Mouse (Mus musculus): ENCODE data around the gene Nin.

Gene Nin

DNA sequence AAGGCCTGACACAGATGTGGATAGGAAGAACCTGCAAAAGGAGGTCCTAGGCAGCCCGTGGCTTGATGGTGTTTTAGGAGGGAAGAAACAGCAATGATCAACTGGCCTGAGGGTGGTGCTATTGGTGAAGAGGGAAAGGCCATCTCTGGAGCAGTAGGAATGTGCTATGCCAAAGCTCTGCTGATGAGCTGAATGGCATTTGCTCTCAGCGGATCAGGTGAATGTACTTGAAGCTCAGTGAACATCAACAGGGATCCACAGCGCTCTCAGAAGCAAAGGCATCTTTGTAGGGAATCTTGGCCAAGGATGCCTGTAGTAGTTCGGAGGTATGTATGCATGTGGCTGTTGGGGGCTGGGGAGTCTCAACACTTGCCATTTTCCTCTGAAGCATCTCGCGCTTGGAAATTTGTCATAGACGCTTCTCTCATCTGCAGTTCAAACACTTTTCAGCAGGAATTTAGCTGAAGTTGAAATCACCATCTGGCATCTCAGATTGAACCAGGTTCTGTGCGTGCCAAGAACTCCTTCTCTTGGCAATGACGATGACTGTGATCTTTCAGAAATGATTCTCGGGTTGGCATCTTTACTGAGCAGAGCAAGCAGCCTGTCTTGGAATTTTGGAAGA, 5.3 kb upstream of the Nin start:
- peak; percentile 19 for DNase-seq

- no peak for DNase-seq
Observed at GRCm38 (mm10) chr12:70117146-70117545, 3.6 kb upstream of the Nin start.

- no peak for DNase-seq
Observed at GRCm38 (mm10) chr12:70112090-70112383, 1.5 kb downstream of the Nin start.

DNA sequence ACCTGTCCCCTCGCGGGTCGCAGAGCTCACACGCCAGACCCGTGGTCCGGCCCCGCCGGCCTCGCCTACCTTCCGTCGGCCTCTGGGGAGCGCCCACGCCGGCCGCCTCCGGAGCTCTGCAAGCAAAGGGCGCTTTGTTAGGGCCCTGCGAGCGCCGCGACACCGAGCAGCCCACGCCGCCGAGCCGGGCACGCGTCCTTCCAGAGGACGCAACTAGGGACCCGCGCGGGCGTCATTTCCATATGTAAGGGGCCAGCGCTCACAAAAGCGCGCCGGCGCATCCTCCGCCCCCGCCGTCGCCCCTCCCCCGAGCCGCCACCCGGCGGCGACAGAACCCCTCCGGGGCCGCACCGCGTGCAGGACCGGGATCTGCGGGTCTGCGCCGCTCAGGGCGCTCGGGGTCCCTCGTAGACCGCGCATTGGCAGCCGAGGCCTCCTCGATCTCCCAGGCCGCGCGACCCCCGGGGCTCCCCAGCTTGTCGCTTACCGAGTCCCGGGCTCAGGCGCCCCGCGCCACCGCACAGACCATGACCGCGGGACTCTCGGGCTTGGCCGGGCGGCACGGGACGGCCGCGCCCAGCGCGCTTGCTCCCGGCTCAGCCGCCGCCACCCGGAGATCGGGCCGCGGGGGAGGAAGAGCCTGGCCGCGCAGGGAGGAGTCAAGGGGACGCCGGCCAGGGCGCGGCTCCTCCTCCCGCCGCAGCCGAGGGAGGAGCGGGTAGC, 2.0 kb downstream of the Nin start:
- DNase-seq, result peak; percentile 82

GRCm38 (mm10) chr12:70111117-70111366, 2.5 kb downstream of the Nin start:
- no peak for DNase-seq

GRCm38 (mm10) chr12:70110375-70111116, 3.0 kb downstream of the Nin start:
- DNase-seq, result no peak

GRCm38 (mm10) chr12:70109921-70110320, 3.6 kb downstream of the Nin start:
- DNase-seq, result no peak

- no peak for DNase-seq
Observed at GRCm38 (mm10) chr12:70108104-70108503, 5.4 kb downstream of the Nin start.

DNA sequence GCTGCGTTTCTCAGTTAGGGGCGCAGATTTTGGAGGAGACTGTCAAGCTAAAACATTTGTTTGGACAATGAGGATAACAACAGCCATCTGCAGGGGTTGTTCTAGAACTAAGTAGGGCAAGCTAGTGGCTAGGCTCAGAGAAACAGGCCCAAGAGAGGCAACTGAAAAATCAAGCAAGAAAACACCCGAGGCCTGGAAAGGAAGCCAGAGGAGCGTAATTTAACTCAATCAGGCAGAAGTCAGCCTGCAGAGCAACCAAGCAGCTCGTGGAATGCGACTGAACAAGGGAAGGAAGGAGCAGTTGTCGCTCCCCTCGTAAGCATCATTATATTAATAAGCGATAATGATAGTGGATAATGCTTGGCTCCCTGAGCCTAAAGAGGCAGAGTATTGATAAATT, 7.0 kb downstream of the Nin start:
- no peak for DNase-seq

- no peak for DNase-seq
Observed at GRCm38 (mm10) chr12:70105885-70106284, 7.6 kb downstream of the Nin start.

DNA sequence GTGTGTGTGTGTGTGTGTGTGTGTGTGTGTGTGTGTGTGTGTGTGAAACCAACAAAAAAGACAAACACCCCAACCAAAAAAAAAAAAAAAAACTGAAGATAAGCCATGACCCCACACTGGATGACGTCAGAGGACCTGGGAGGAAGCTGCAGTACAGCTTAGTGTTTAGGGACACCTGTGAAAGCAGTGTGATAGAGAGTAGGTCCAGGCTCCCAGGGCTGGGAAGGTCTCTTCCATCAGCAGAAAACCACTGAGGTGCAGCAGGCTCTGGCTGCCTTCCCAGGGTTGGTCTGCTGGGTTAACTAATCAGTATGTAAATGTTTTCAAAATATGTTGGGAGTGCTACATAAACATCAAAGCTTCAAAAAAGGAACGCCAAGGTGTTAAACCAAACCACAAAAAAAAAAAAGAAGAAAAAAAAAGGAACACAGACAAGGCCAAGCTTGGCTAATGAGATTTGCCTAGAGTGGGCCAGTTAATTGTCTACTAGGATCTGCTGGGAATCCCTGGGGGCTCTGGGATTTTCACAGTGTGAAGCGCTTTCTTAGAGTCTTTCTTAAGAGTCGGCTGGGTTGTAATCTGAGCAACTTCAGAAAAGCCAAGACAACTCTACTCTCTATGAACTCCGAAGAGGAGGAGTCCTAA, 8.6 kb downstream of the Nin start:
- DNase-seq, result no peak

DNA sequence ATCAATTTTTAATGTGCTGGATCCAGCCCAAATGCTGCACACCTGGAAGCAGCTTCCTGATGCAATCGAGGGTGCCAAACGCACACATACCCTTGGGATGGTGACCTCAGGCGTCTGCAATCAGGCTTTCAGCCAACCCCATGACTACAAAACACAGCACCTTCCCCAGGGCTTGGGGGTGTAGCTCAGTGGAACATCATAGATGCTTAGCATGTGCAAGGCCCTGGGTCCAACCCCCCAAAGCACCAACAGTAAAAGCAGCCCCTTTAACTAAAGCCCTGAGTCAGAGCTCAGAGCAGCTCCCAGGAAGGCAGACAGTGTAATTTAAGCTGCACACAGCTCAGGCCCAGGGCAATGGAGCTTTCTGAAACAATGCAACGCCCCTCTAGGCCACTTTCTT, 9.3 kb downstream of the Nin start:
- DNase-seq, result no peak

DNA sequence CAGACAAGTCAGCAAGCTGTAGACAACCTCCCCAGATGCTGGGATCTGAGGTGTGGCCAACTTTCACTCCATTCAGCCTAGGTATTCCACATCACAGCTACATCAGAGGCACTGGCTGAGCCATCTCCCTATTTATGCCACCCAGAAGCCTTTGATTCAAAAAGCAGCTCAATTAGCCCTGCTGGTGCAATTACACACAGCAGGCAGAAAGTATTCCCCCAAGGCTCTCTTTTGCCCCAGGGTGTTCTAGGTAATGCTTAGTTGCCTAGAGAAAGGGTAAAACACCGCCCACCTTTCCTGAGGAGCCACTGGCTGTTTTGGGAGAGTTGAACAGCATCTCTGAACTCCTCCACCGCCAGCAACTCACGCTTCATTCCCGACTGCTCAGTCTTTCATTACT, 10.3 kb downstream of the Nin start:
- no peak for DNase-seq

- no peak for DNase-seq
Observed at GRCm38 (mm10) chr12:70102426-70102825, 11.1 kb downstream of the Nin start.

GRCm38 (mm10) chr12:70101823-70102222, 11.7 kb downstream of the Nin start:
- no peak for DNase-seq

- DNase-seq, result no peak
Observed at GRCm38 (mm10) chr12:70097901-70098300, 15.6 kb downstream of the Nin start.

GRCm38 (mm10) chr12:70097316-70097715, 16.2 kb downstream of the Nin start:
- DNase-seq, result no peak

DNA sequence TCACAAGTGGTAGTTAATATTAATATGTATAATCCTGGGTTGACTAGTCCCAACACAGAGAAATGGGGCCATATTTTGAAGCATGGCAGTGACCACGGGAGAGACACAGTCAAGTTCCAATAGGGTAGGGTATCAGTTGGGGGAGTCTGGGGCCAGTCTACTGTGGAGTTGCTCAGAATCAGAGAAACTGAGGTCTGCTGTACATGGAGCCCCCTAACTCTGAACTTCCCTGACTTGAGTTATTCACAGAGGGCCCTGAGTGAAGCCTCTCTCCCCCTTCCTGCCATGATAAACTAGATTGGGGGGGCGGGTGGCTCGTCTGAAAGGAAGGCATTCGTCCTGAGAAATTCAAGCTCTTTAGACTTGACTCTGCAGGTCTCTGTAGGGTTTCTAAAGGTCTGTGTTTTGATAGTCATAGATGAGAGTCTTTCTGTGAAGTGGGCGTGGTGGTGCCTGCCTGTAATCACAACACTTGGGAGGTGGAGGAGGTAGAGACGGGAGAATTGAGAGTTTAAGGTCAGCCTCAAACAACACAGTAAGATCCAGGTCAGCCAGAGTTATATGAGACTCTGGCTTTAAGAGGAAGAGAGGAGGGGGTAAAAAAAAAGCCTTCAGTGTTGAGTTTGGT, 20.1 kb downstream of the Nin start:
- no peak for DNase-seq

GRCm38 (mm10) chr12:70088297-70088696, 25.2 kb downstream of the Nin start:
- DNase-seq, result no peak

DNA sequence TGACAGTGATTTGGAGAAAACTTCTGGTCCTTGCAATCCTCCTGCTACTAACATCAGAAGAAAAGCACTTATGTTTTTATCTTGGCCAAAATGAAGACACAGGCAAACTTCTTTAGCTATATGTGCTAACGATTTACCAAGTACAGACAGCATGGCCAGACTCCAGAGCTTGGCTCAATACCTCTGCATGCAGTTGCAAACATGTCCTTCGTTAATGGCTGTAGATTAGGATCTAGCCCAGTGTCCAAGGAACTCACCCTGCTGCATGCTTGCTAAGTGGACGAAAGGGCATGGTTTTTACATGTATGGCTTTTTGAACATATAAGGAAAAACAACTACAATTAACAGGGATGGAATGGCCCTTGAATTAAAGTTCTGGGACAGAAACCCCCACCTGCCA, 28.2 kb downstream of the Nin start:
- no peak for DNase-seq

DNA sequence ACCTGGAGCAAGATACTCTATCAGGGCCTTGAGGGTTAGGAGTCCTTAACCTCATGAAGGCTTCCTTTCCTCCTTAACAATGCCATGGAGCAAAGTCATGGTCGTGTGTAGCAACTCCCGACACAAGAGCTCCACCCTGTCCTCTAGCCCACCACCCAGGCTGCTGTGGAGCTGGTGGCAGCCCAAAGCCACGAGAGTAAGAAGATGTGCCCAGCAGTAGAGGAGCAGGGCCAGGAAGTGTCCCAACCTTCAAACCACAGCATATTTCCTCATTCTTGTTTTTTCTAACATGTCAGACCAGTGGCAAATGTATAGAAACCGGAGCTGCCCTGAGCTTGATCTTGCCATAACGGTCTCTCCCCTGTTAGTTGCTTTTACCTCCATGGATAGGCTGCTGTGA, 29.3 kb downstream of the Nin start:
- DNase-seq, result no peak

- DNase-seq, result no peak
Observed at GRCm38 (mm10) chr12:70083737-70084136, 29.8 kb downstream of the Nin start.

- DNase-seq, result no peak
Observed at GRCm38 (mm10) chr12:70082935-70083532, 30.5 kb downstream of the Nin start.

Data from right cerebral cortex, postnatal 4 days (tissue).